Mouse (Mus musculus): ENCODE results near the gene Atp23.

Atp23 gene

GRCm38 (mm10) chr10:126900821-126901487 lies at the start of gene Atp23:
TSS of gene Atp23 (minus strand) at chr10:126901355.
- peak; percentile 89 to 90 for DNase-seq (ENCODE audit: low spot score in 2 of 2)

GRCm38 (mm10) chr10:126950572-126950971 lies 49.4 kb upstream of the Atp23 start:
- DNase-seq (ENCODE audit: low spot score in 2 of 2): no peak

- no peak for DNase-seq (ENCODE audit: low spot score in 2 of 2)
Observed at GRCm38 (mm10) chr10:126949824-126950223, 48.7 kb upstream of the Atp23 start.

- no peak for DNase-seq (ENCODE audit: low spot score in 2 of 2)
Observed at GRCm38 (mm10) chr10:126945531-126945930, 44.4 kb upstream of the Atp23 start.

GRCm38 (mm10) chr10:126940949-126941348 lies 39.8 kb upstream of the Atp23 start:
- no peak for DNase-seq (ENCODE audit: low spot score in 2 of 2)

- DNase-seq (ENCODE audit: low spot score in 2 of 2): peak; percentile 53 to 67
Observed at GRCm38 (mm10) chr10:126935556-126936381, 34.6 kb upstream of the Atp23 start.

GRCm38 (mm10) chr10:126935121-126935520 lies 34.0 kb upstream of the Atp23 start:
- DNase-seq (ENCODE audit: low spot score in 2 of 2): no peak

- DNase-seq (ENCODE audit: low spot score in 2 of 2): no peak
Observed at GRCm38 (mm10) chr10:126934561-126934960, 33.4 kb upstream of the Atp23 start.

- no peak for DNase-seq (ENCODE audit: low spot score in 2 of 2)
Observed at GRCm38 (mm10) chr10:126931760-126932139, 30.6 kb upstream of the Atp23 start.

- peak; percentile 60 to 61 for DNase-seq (ENCODE audit: low spot score in 2 of 2)
Observed at GRCm38 (mm10) chr10:126931123-126931759, 30.1 kb upstream of the Atp23 start.

- DNase-seq (ENCODE audit: low spot score in 2 of 2): no peak
Observed at GRCm38 (mm10) chr10:126930270-126931121, 29.3 kb upstream of the Atp23 start.

- DNase-seq (ENCODE audit: low spot score in 2 of 2): no peak
Observed at GRCm38 (mm10) chr10:126929543-126929942, 28.4 kb upstream of the Atp23 start.

- DNase-seq (ENCODE audit: low spot score in 2 of 2): peak in 1 of 2 experiments; percentile 47
Observed at GRCm38 (mm10) chr10:126928819-126929206, 27.7 kb upstream of the Atp23 start.

GRCm38 (mm10) chr10:126928011-126928818 lies 27.1 kb upstream of the Atp23 start:
- peak; percentile 73 to 80 for DNase-seq (ENCODE audit: low spot score in 2 of 2)

GRCm38 (mm10) chr10:126927101-126927961 lies 26.2 kb upstream of the Atp23 start:
- peak; percentile 46 to 63 for DNase-seq (ENCODE audit: low spot score in 2 of 2)

- DNase-seq (ENCODE audit: low spot score in 2 of 2): peak in 1 of 2 experiments; percentile 39
Observed at GRCm38 (mm10) chr10:126925391-126925790, 24.2 kb upstream of the Atp23 start.

GRCm38 (mm10) chr10:126924087-126924486 lies 22.9 kb upstream of the Atp23 start:
- no peak for DNase-seq (ENCODE audit: low spot score in 2 of 2)

GRCm38 (mm10) chr10:126920220-126920619 lies 19.1 kb upstream of the Atp23 start:
- DNase-seq (ENCODE audit: low spot score in 2 of 2): no peak

GRCm38 (mm10) chr10:126919067-126919466 lies 17.9 kb upstream of the Atp23 start:
- DNase-seq (ENCODE audit: low spot score in 2 of 2): peak; percentile 94 to 96

- no peak for DNase-seq (ENCODE audit: low spot score in 2 of 2)
Observed at GRCm38 (mm10) chr10:126914288-126914687, 13.1 kb upstream of the Atp23 start.

All from frontal cortex, postnatal 36 days (tissue).